Mouse (Mus musculus) fibroblast of lung, adult 2 months (primary cell): ENCODE results near the gene Aff1.

Experiments used
- DNase-seq: peaks from one replicate; pipeline ENCODE4 v3.0.0-alpha.2; 2011; ENCODE audit warnings: low read depth

Gene Aff1

DNA sequence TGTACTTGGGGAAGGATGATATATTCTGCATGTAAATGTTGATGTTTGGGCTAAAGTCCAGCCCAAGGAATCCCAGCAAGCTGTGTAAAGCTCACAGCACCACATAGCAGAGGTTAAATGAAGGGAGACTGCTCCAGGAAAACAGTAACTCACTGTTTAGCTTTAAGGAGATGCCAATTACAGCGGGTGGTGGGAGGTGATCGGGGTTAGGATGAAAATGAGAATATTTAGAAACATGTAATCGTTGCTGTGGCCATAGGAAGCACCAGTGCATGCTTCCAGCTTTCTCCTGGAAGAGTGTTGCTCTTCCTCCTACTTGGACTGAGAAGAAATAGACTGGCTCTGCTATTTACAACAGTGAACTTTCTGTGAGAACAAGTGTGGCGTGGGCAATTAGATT lies 80.1 kb downstream of the Aff1 start:
- DNase-seq, result no peak

DNA sequence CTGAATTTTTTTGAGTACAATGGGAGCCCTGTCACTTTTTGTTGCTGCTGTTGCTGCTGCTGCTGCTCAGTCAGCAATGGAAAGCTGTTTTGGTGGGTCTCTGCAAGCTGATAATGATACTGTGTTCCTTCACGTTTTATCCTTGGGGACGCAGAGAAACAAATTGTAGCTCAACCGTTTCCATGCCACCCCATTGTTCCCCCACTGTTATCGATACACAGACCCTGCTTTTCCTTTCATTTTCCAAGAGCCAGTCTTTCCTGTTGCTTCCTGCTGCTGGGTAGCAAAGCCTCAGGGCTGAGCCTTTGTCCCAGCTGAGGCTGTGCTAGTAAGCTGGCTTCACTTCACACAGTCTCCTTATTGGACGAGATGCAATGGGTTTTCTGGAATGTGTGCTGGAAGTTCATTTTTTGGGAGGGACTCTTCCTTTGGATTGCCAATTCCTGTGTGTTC lies 81.0 kb downstream of the Aff1 start:
- DNase-seq, result peak; percentile 43

DNA sequence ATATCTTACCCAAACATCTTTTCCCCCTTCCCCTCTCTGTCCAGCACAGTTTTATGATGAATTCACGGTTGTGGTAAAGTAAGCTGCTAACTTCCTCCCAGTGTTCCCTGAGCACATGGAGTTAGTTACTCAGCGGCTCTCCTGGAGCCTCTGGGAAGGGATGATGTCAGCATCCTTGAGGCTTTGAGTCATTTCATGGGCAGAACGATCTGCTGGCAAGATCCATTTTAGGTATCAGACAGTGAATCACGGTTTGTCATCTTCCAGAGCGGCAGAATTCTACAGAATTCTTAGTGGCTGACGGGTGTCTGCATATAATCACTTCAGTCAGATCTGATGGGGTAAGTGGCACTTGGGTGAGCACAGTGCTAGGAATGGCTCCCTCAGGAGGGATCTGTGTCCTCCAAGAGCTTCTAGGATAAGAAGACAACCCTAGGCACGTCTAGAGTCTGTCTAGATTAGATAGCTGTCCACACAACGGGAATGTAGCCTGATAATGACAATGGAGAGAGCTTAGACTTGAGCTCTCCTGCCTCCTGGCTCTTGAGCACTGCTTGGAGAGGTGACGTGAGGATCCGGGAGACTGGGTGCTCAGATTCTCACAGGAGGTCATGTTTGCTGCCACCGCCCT lies 82.6 kb downstream of the Aff1 start:
- DNase-seq, result peak; percentile 88

DNA sequence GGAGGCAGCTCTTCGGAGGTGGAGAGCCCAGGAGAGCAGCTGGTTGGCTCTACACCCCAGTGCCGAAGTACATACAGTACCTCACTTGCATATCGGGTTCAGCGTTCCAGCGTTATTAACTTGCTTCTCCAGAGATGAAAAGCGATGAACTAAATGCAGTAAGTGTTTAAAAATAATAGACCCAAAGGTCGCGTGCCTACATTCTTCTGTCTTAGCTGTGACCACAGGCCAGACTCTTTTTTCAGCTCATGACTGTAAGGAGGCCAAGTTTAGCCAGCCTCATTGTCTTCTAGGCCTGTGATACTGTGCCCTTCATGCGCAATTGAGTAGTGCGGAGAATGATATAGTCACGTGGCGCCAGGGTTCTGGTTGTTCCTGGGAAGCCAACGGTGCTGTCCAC lies 83.3 kb downstream of the Aff1 start:
- no peak for DNase-seq

DNA sequence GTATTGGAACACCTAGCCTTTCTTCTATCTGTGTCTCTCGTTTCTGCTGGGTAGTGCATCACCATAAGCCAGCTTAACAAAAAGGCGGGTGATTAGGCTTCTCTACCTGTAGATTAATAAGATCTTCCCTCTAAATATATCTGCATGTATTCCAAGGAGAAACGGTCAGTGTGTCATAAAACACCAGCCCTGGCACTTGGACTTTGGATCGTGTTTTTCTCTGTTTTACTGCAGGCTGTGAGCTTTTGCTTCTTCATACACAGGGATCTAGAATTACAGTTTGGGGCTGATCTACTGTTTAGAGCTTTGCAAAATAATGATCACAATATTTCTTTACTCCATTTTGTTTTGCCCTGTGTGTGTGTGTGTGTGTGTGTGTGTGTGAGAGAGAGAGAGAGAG lies 84.7 kb downstream of the Aff1 start:
- no peak for DNase-seq

DNA sequence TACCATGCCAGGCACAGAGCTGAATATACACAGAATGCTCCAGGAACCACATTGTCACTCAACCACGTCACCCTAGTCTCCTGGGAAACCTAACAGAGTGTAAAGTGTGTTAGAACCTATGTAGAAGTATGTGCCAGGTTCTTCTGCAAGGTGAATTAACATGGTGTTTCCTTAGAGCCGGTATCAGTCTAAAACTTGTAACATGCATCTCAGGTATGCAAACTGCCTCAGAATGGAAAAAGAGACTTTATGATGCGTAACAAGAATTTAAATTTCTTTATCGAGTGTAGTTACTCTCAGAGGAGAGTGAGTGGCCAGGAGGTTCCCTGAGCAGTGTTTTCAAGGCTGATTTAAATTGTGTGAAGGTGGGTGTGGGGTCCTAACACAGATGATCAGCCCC lies 85.3 kb downstream of the Aff1 start:
- no peak for DNase-seq

DNA sequence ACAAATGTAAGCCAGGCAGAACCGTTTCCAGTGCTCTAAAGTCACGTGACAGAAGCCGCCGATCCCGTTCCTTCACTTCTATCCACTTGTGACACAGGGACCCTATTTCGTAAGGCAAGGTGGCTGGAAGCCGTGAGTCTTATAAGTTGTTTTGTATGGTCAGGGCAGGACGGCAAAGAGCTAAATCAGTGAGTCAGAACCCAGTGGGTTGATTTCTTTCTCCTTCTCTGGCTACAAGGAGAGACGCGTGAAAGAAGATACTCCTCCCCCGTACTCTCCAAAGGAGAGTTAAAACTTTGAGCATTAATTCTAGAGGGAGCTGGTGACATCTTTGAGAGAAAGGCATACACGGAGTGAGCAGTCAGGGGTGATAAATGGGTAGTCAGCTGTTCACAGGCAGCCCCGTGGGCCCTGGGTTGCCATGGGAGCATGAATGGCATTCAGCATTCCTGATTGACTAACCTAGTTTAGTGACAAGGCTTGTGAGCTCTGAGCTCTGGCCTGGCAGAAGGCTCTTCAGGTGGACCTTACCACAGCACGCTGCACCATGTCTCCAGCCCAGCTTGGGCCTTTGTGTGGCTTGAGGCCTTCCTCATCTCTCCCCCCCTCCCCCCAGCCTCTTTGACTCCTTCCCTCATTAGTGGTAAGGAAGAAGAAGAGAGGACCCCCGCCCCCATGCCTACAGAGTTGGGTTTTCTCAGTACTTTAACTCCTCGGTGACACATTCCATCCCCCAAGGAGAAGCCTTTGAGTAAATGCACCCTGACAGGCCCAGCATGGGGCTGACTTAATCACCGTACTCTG lies 86.3 kb downstream of the Aff1 start:
- DNase-seq, result peak; percentile 75

DNA sequence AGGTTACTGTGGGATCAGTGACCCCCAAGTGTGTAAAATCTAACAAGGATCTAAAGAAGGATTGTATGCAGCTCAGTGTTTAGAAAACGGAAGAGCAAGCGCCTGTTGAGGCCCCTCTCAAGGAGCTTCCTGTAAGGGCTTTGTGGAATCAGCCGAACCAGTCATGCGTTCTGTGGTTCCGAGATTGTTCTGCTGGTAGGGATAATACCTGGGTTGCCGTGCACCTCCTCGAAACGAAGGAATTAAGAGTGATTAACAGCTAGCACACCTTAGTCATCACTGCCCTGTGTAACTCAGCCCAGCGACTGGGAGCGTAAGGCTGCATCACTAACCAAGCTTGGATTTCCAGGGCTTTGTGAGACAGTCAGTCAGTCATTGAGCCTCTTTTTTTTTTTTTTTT lies 87.7 kb downstream of the Aff1 start:
- no peak for DNase-seq

DNA sequence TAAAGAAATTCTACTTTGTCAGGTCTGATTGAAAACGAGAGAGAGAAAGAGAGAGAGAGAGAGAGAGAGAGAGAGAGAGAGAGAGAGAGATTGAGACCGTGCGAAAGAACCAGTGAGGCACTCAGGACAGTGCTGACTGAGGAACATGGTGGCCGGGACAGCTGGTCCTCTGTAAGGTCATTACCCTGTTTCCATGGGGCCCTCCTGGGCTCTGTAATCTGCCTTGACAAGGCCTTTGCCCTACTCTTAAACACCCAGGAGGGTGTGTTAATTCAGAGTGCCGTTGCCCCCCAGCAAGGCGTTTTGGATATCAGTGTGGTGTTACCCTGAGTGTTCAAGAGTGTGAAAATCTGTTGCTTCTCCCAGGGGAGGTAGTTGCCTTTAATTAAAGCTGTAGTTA lies 88.1 kb downstream of the Aff1 start:
- no peak for DNase-seq

DNA sequence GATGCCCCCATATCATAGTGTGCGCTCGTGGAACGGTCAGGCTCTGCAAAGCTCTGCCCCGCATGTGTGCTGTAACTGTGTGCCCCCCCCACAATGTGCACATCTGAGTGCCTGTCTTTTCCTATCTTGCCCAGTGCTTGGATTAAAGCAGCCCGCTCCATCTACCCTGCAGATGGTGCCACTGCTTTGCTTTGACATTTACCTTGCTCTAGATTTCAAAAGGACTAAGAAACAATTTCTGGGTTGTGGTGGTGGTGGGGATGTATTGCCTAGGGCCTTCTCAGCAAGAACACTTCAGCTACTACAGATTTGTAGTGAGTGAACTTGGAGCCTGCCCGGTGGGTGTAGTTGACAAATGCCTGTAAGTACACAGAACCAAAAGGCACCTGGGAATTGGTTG lies 88.7 kb downstream of the Aff1 start:
- DNase-seq, result no peak

DNA sequence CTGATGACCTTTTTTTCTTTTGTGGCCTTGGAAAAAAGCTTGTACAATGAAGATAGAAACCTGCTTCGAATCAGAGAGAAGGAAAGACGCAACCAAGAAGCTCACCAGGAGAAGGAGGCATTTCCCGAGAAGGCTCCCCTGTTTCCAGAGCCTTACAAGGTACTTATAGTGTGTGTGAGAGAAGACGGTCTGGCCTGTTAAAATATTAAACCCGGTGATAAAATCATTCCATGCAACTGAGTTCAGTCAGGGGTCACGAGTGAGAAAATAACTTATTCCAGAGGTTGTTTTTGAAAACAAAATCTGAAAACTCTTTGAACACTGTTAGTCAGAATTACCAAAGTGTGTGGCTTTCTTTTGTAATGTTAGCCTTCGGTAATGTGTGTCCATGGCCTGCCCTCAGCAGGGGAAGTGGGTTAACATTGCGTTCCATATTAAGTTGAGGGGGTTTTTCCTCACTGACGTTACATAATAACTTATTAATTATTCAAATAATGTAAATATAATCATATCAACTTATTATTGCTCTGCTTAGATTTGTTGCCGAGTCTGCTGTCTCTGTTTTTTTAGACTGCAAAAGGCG lies 91.0 kb downstream of the Aff1 start:
- DNase-seq, result no peak

DNA sequence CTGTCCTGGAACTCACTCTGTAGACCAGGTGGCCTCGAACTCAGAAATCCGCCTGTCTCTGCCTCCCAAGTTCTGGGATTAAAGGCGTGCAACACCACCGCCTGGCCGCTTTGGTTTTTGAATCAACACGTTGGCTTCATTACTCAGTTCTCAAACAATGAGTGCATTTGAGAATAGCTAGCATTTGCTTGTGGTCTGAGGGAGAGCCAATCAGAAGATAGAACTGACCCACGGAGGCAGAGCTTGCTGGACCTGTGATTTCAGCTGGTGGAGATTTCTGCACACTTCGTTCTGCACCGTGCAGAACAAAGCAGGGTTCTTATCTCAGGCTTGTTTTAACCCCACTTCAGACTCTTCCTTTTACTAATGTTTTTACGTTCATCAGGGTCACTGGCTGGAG lies 93.9 kb downstream of the Aff1 start:
- DNase-seq, result no peak

DNA sequence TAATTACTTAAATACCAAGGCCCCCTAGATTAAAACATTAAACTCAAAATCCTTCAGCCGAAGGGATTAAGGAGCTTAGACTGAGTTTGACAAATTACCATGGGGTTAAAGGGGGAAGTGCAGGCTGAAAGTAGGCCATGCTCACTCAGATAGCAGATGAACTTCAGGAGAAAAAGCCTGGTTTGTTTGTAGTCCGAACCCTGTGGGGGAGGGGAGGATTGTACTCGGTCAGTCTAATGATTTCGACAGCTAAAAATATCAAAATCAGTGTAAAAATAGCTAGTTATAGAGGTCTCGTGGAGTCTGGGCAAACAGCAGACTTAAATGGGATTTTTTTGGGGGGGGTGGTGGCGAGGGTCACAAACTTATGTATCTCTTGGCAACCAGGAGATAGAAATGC lies 96.3 kb downstream of the Aff1 start:
- DNase-seq, result no peak

DNA sequence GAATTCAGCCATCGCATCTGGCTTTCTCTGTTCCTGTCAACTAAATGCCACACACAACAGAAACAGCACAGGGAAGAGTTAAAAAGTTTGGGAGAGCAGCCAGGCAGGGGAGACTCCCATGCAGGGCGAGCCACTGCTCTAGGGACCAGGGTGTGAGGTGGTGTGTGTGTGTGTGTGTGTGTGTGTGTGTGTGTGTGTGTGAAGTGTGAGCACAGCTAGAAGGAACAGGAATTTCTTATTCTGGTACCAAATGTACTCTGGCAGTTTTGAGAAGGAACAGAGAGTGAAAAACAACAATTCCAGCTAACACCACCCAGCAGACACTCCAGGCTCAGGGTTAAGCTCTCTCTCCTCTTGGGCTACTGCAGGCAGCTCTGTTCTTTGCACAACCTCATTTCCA lies 96.8 kb downstream of the Aff1 start:
- DNase-seq, result no peak

DNA sequence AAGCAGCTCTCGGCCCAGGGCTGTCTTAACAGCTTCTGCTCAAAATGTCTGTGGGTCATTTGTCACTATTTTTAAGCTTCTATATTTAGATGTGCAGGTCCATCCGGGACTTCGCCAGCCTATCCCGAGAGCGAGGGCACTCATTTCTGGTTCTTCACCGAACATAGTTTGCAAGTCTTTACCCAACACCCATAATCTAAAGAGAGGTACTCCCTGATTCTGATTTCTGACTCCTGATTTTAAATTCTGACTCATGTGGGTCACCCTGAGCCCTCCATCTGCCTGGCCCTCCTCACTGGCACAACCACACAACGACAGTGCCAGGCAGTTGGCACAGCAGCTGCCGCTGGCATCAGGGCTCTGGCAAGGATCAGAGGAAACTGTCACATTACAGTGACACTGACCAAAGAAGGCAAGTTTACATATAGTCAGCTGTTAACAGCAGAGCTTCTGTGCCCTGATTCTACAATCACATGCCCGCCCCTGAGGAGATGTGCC lies 97.5 kb downstream of the Aff1 start:
- DNase-seq, result no peak

DNA sequence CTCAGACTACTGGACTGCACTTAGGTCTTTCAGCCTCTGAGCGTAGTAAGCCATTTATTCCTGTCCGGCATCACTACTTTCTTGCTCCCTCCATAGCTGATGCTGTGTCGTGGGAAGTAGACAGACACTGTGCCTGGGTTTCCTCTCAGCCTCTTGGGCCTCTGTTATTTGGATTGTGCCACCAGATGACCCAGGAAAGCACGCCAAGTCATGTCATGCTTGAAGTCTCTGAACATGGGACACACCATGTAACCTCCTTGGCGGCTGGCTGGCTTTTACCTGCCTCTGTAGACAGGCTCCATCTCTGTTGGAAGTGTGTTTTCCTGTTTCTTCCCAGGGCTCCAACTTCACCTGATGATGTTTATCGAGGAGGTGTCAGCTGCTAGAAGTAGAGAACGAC lies 99.6 kb downstream of the Aff1 start:
- no peak for DNase-seq

DNA sequence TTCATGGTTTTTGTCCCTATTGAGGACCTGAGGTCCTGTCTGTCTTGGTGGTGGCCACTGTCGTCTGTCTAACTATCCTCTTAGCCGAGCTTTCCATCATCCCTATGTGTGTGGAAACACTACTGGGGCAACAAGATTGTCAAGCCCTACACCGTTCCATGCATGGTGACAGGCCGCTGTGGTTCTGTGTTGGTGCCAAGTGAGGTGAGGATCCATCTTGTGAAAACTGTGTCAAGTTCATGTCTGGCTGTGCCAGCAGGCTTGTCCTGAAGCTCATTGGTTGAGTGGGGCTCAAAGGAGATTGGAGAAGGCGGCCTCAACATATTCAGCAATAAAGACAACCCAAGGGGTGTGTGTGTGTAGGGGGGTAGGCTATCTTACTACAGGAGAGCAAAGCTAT lies 102.9 kb downstream of the Aff1 start:
- DNase-seq, result no peak

DNA sequence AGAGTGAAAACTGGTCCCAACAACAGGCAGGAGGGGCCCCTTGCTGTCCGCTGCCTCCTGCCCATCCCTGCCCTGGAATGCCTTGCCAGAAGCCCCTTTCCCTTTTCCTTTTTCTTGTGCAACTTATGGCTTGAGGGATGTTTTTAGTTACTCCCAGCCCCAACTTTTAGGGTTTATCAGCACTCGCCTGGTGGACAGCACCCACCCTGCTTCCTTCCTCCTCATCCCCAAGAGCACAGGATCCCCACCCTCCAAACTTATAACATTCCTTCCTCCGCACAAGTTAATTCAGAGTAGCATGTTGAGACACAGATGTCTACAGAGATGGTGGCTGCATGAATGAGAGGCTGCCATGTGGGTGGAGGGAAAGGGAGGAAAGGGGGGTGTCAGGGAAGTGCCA lies 103.9 kb downstream of the Aff1 start:
- DNase-seq, result no peak

DNA sequence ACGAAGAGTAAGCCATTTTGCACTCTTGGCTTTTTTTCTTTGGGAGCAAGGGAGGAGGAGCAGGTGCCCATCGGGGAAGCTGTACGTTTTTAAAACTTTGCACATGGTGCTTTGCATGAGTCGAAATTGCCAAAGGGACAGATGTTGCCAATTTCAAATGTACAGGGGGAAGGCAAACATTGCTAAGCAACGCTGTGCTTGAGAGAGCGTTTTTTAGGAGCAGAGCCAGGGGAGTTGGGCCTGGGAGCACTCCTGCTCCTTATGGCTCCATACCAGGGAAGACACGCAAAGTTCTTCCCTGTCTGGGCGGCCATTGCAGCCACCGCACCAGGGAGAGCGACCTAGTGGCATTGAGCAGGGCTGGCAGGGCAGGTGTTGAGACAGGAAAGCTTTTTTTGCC lies 105.6 kb downstream of the Aff1 start:
- DNase-seq, result no peak

DNA sequence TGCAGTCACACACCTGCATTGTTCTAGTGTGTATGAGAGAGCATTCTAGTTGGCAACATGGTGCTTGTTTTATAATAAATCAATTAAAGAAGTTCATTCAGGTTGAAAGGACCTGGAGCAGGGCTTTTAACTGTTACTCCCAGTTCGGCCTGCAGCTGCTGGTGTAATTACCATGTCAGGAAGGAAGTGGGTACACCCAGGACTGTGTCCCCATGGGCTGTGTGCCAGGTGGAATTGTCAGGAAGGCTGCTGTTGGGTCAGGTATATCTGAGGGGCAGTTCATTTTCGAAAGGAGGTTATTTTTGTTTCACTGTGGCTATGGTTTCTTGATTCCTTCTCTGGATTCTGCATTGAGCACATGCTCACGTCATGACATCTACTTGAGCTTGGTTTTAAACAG lies 107.3 kb downstream of the Aff1 start:
- DNase-seq, result no peak

DNA sequence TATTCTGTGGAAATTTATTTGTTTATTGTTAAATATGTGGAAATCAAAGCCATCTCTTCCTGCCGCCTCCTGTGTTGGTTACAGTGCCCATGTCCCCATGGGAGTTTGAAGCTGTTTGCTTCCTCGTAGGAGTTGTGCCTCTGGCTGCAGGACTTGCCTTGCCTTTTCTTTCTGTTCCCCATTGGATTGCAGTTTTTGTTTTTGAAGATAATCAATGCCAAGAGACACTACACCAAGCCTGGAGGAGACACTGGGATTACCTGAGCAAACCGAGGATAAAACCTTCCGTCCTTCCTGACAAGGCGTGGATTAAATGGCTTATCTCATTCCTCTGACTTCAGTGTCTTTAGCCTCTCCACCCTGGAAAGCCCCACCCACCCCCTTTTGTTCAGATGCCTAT lies 107.8 kb downstream of the Aff1 start:
- DNase-seq, result no peak

DNA sequence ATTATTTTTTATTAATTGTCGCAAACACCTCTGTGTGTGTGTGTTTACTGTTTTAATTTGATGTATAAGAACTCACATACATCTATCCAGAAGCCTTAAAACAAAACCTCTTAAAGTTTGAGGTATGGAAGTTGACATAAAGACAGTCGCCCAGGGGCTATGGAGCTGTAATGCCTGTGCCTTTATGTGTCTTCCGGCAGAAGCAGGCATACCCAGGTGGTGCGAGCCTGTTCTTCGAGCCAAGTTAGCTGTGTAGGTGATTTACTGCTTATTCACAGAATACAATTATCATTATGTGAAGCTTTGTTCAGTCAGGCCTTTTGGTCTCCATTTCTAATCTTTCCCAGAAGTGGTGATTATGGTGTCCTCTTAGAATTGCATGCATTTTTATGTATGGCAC lies 111.2 kb downstream of the Aff1 start:
- DNase-seq, result no peak

DNA sequence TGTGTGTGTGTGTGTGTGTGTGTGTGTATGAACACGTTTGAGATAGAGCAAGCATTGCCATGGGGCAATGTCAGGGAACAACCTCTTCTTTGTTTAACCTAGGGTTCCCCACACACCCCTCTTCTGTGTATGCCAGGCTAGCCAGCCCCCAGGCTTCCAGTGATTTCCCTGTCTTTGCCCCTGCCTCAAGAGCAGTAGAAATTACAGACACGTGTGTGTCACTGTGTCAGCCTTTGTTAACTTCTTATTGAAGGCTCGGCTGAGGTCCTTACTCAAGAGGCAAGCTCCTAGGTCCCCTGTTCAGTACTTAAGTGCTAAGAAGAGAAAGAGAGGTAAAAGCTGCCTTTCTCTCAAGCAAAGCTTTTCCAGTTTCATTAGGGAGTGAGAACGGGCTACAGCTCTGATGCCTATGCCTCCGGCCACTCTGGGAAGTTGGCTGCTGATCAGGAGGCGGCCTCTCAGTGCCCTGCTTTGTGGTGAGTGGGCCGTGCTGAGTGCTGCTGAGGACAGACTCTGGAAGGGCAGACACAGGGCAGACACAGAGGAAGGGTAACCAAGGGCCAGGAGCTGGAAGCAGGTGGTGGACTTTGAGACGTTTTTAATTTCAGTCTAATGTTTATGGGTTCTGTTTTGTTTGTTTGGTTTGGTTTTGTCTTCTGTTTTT lies 111.9 kb downstream of the Aff1 start:
- peak; percentile 56 for DNase-seq
